Mouse (Mus musculus) limb, embryonic 14.5 days (tissue): ENCODE measurements around the gene Fndc1. TPM values are rescaled to one million over a fixed set of nuclear protein-coding genes. Genes with fewer than 3 reads are reported as not detected.
A peak's percentile ranks its signal among the peaks of the same experiment; 100 is the strongest.

ENCODE experiments used
- ATAC-seq: fragments of 200-750 bp; cut with Nextera tagmentation; 2 replicates; pipeline ENCODE4 v1.8.0; 2017; ENCODE audit warnings: low read depth, moderate number of reproducible peaks, moderate TSS enrichment; ENCODE audit not compliant: low FRiP score
- DNase-seq: peaks from one replicate; pipeline ENCODE4 v3.0.0-alpha.2; 2015; ENCODE audit warnings: low spot score
- H3K27ac ChIP-seq: fragments of 300-500 bp; sonication (generic); replicated peaks from 2 replicates; pipeline ENCODE4 v1.5.1; 2014; ENCODE audit warnings: low read depth, mild to moderate bottlenecking, low read length, moderate library complexity, mixed read lengths
- H3K27me3 ChIP-seq: fragments of 300-500 bp; sonication (generic); 2 replicates; pipeline ENCODE4 v1.6.1; 2014; ENCODE audit warnings: low read length, mixed read lengths; ENCODE audit not compliant: control insufficient read depth, insufficient read depth
- H3K36me3 ChIP-seq: fragments of 300-500 bp; sonication (generic); 2 replicates; pipeline ENCODE4 v1.6.1; 2014; ENCODE audit warnings: mild to moderate bottlenecking, low read length, moderate library complexity, mixed read lengths; ENCODE audit not compliant: control insufficient read depth, insufficient read depth
- H3K4me1 ChIP-seq: fragments of 300-500 bp; sonication (generic); 2 replicates; pipeline ENCODE4 v1.6.1; 2014; ENCODE audit warnings: antibody characterized with exemption, low read length, mixed read lengths; ENCODE audit not compliant: control insufficient read depth, insufficient read depth
- H3K4me2 ChIP-seq: fragments of 300-500 bp; sonication (generic); replicated peaks from 2 replicates; pipeline ENCODE4 v1.6.1; 2014; ENCODE audit warnings: low read depth, mild to moderate bottlenecking, low read length, moderate library complexity; ENCODE audit not compliant: severe bottlenecking
- H3K4me3 ChIP-seq: fragments of 300-500 bp; sonication (generic); replicated peaks from 2 replicates; pipeline ENCODE4 v1.5.1; 2014; ENCODE audit warnings: low read length
- H3K9ac ChIP-seq: fragments of 300-500 bp; sonication (generic); 2 replicates; pipeline ENCODE4 v1.6.1; 2014; ENCODE audit warnings: mild to moderate bottlenecking, low read depth, low read length, moderate library complexity; ENCODE audit not compliant: severe bottlenecking
- H3K9me3 ChIP-seq: fragments of 300-500 bp; sonication (generic); 2 replicates; pipeline ENCODE4 v1.6.1; 2016; ENCODE audit warnings: low read length; ENCODE audit not compliant: control insufficient read depth
- POLR2A ChIP-seq: fragments of 200-500 bp; IDR thresholded peaks from 2 replicates; pipeline ENCODE4 v1.8.0; 2012; ENCODE audit warnings: inconsistent platforms, mild to moderate bottlenecking, moderate library complexity, borderline replicate concordance; ENCODE audit not compliant: insufficient read depth, insufficient read length; ENCODE audit errors: extremely low read depth
- whole genome bisulfite sequencing: fragments of 180-500 bp; shearing (Covaris S2); extraction: QIAGEN DNeasy Blood & Tissue Kit; methylation state at CpG from one replicate; pipeline ENCODE4 v1.1.7; 2014; 5-methylcytosine and 5-hydroxymethylcytosine counted together
- polyA plus RNA-seq, 2 experiments: library from polyadenylated mRNA; depleted of rRNA in 1 of 2; stranded (reverse) in 1 of 2; unstranded in 1 of 2; fragments of >200 nt; fragmentation: Nextera tagmentation in 1 of 2; extraction: Ambion mirVana in 1 of 2; gene quantifications; 2 replicates each; pipeline versions ENCODE4 v1.2.1 to v1.2.3; 2012 to 2014

Gene Fndc1
- polyA plus RNA-seq, 2 experiments = 58.4 to 82.3 TPM

GRCm38 (mm10) chr17:7759786-7760185, 67.3 kb downstream of the Fndc1 start:
- DNase-seq (peak; percentile 22), ATAC-seq (no peak)
- H3K9me3 ChIP-seq = no peaks in the 10 kb centered on the region
- WGBS = 77% methylated on average over 4 of the region's 4 CpGs
- no peak overlapping the region for H3K4me2 ChIP-seq
- no peak overlapping the region for H3K27ac ChIP-seq
- no peak overlapping the region for H3K4me3 ChIP-seq
- no peak overlapping the region for H3K9ac ChIP-seq
- H3K36me3 ChIP-seq = no peaks in the 10 kb centered on the region
- no peak for TF ChIP-seq POLR2A
- no peaks in the 10 kb centered on the region for H3K27me3 ChIP-seq
- H3K4me1 ChIP-seq = no peaks in the 10 kb centered on the region

GRCm38 (mm10) chr17:7755001-7755400, 72.1 kb downstream of the Fndc1 start:
- DNase-seq (no peak), ATAC-seq (no peak)
- H3K4me1 ChIP-seq = no peaks in the 10 kb centered on the region
- no peak overlapping the region for H3K27ac ChIP-seq
- H3K36me3 ChIP-seq = no peaks in the 10 kb centered on the region
- H3K9me3 ChIP-seq = no peaks in the 10 kb centered on the region
- TF ChIP-seq POLR2A = no peak
- H3K27me3 ChIP-seq = no peaks in the 10 kb centered on the region
- 87% methylated on average over 11 of the region's 11 CpGs for WGBS
- H3K4me2 ChIP-seq = no peak overlapping the region
- no peak overlapping the region for H3K9ac ChIP-seq
- no peak overlapping the region for H3K4me3 ChIP-seq

GRCm38 (mm10) chr17:7753383-7753782, 73.7 kb downstream of the Fndc1 start:
- H3K4me1 ChIP-seq = no peaks in the 10 kb centered on the region
- ATAC-seq = no peak
- no peaks in the 10 kb centered on the region for H3K9me3 ChIP-seq
- no peak overlapping the region for H3K4me3 ChIP-seq
- H3K27ac ChIP-seq = no peak overlapping the region
- no peak for DNase-seq
- no peak for TF ChIP-seq POLR2A
- 79% methylated on average over 7 of the region's 7 CpGs for WGBS
- H3K4me2 ChIP-seq = no peak overlapping the region
- no peaks in the 10 kb centered on the region for H3K27me3 ChIP-seq
- H3K9ac ChIP-seq = no peak overlapping the region
- no peaks in the 10 kb centered on the region for H3K36me3 ChIP-seq

DNA sequence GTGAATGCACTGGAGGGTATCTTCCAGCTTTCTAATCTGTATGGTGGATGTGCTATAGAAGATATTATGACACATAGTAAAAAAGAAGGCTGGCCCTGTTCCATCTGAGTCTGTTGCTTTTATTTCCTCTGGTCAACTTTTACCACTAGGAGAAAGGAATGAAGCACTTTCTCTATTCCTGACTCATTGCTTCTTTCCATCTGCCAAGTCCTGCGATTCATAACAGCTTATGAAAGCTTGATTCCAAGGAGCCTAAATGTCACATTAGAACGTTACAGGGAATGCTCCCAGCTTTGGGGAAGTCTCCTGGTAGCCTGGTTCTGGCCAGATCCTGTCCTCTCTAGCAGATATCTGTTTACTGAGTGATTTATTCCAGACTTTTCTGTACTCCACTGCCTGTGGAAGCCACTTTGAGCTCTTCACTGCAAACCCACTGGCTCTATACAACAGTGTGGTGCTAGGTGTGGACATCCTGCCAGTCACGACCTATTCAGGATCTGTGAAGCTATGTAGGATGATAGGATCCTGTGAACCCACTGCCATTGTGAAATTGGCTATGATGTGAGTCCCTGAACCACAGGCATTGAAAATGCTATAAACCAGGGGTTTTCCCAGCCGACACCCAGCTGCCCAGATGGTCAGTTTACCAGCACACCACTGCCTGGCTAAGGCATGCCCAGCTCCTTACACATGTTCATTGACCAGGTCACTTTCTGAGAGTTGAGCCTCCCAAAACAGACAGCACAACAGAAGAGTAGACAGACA, 77.9 kb downstream of the Fndc1 start:
- Histone ChIP-seq H3K36me3 (no peaks in the 10 kb centered on the region), H3K9ac (no peak overlapping the region), H3K4me2 (no peak overlapping the region), H3K9me3 (no peaks in the 10 kb centered on the region), H3K4me1 (no peaks in the 10 kb centered on the region), H3K4me3 (no peak overlapping the region), H3K27ac (no peak overlapping the region), H3K27me3 (no peaks in the 10 kb centered on the region)
- WGBS = 77% methylated on average over 4 of the region's 4 CpGs
- no peak for DNase-seq
- no peak for TF ChIP-seq POLR2A
- no peak for ATAC-seq

DNA sequence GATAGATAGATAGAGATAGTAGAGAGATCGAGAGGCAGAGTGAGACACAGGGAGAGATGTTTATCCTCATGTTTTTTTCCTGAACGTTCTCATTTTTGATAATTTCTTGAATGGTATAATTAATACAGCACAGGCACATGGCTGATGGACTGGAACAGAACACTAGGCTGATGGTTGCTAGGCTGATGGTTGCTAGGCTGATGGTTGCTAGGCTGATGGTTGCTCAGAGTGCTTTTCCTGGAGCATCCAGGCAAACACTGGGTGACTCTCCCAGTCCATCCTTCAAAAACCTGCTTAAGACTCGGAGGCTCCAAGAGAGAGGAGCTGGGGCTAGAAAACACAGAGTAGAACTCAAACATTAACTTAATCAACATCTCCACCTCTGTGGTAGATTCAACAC, 80.3 kb downstream of the Fndc1 start:
- DNase-seq (no peak), ATAC-seq (no peak)
- TF ChIP-seq POLR2A = no peak
- H3K27me3 ChIP-seq = no peaks in the 10 kb centered on the region
- no peak overlapping the region for H3K4me3 ChIP-seq
- no peaks in the 10 kb centered on the region for H3K9me3 ChIP-seq
- H3K9ac ChIP-seq = no peak overlapping the region
- no peaks in the 10 kb centered on the region for H3K36me3 ChIP-seq
- no peak overlapping the region for H3K4me2 ChIP-seq
- WGBS = 93% methylated on average over 3 of the region's 3 CpGs
- H3K4me1 ChIP-seq = no peaks in the 10 kb centered on the region
- no peak overlapping the region for H3K27ac ChIP-seq

- no peak for ATAC-seq
- Histone ChIP-seq H3K27ac (no peak overlapping the region), H3K4me2 (no peak overlapping the region), H3K4me3 (no peak overlapping the region), H3K9me3 (no peaks in the 10 kb centered on the region), H3K9ac (no peak overlapping the region), H3K27me3 (no peaks in the 10 kb centered on the region), H3K36me3 (no peaks in the 10 kb centered on the region), H3K4me1 (no peaks in the 10 kb centered on the region)
- no peak for DNase-seq
- 81% methylated on average over 4 of the region's 4 CpGs for WGBS
- no peak for TF ChIP-seq POLR2A
Observed at GRCm38 (mm10) chr17:7744976-7745375, 82.1 kb downstream of the Fndc1 start.
